Mouse (Mus musculus) myocyte (in vitro differentiated cells): ENCODE data around the gene Siva1.

ENCODE experiments used
- CEBPB ChIP-seq: IDR thresholded peaks from 2 replicates; pipeline ENCODE4 v1.6.1; 2011; ENCODE audit warnings: mild to moderate bottlenecking, moderate library complexity; ENCODE audit not compliant: poor library complexity, insufficient read depth, severe bottlenecking
- E2F4 ChIP-seq: IDR thresholded peaks from one replicate; pipeline ENCODE4 v1.6.1; 2011; ENCODE audit warnings: mild to moderate bottlenecking, control low read depth, moderate library complexity; ENCODE audit not compliant: insufficient read depth
- MAX ChIP-seq: IDR thresholded peaks from one replicate; pipeline ENCODE4 v1.6.1; 2011; ENCODE audit warnings: low read depth, mild to moderate bottlenecking, control low read depth
- MYOG ChIP-seq, 3 experiments: IDR thresholded peaks; one replicate each; pipeline ENCODE4 v1.6.1; 2011; ENCODE audit warnings: control low read depth in 2 of 3, low read depth in 2 of 3, mild to moderate bottlenecking in 2 of 3; ENCODE audit not compliant: insufficient read length in 2 of 3, control insufficient read depth in 1 of 3, insufficient read depth in 1 of 3
- POLR2A ChIP-seq: IDR thresholded peaks from one replicate; pipeline ENCODE4 v1.6.1; 2011; ENCODE audit warnings: low read depth, mild to moderate bottlenecking, control low read depth, moderate library complexity; ENCODE audit not compliant: insufficient read length
- REST ChIP-seq: IDR thresholded peaks from one replicate; pipeline ENCODE4 v1.6.1; 2011; ENCODE audit warnings: mild to moderate bottlenecking, control low read depth, moderate library complexity; ENCODE audit not compliant: insufficient read depth, insufficient read length
- SRF ChIP-seq: IDR thresholded peaks from one replicate; pipeline ENCODE4 v1.6.1; 2011; ENCODE audit warnings: low read depth; ENCODE audit not compliant: control insufficient read depth, insufficient read length
- TCF12 ChIP-seq: IDR thresholded peaks from one replicate; pipeline ENCODE4 v1.6.1; 2011; ENCODE audit warnings: mild to moderate bottlenecking, control low read depth; ENCODE audit not compliant: poor library complexity, insufficient read depth, severe bottlenecking
- USF1 ChIP-seq: IDR thresholded peaks from one replicate; pipeline ENCODE4 v1.6.1; 2011; ENCODE audit warnings: low read depth, mild to moderate bottlenecking, control low read depth, moderate library complexity

DNA sequence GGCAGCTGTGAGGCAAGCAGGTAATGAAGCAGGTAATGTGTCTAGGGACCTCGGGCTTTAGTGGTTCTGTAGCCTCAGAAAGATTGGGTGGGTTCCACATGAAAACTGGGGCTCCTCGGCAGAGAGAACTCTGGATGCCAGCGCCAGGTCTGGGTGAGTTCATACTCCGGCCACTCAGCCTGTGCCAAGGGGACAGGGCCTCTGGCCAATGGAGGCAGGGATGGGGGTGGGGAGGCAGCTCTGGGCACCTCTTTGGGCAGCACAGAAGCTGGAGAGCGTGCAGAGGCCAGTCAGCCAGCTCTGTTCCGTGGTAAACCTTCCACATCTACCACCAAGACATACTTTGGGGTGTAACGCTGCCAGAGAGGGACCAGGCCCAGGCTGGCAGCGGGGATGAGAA lies 46.9 kb upstream of the Siva1 start:
- no peak for TF ChIP-seq USF1
- no peak for TF ChIP-seq CEBPB
- TF ChIP-seq POLR2A, result no peak
- no peak for TF ChIP-seq SRF
- TF ChIP-seq TCF12, result no peak
- no peak for TF ChIP-seq E2F4
- no peak for TF ChIP-seq MAX
- no peak for TF ChIP-seq REST
- TF ChIP-seq MYOG (IDR thresholded peaks at IDR 0.05; ENCODE audit: control insufficient read depth in 1 of 3, insufficient read depth in 1 of 3, insufficient read length in 2 of 3, low read depth in 2 of 3), result no peak
